8 mouse cellular contexts compared by ENCODE assay signal in genomic region chr11:50210505-50211151, GRCm38 (mm10). TPM values are rescaled to one million over a fixed set of nuclear protein-coding genes. Genes with fewer than 3 reads are reported as not detected.
DNase-seq lines count a peak whose midpoint lies in the region; ATAC-seq lines count a peak whose summit lies in the region.

TSS of gene Sqstm1 (minus strand) at chr11:50210827.
TSS of gene Mgat4b (plus strand) at chr11:50210890.

- peak; percentile 80 for ATAC-seq in intestine, embryonic 15.5 days

- intact Hi-C loops in left cerebral cortex, postnatal 36 days (cut with DNase I), result loop anchor here (2.0 kb wide), 1 partner anchor 14 kb away; no protein-coding TSS in a partner anchor

- H3K9me3 ChIP-seq in intestine, embryonic 15.5 days, result no peaks in the 10 kb centered on the region

- H3K9ac ChIP-seq in intestine, embryonic 15.5 days, result peak within 1 kb of the TSS; percentile 97

- DNase-seq in adrenal gland, postnatal 14 days, result peak; percentile 92
- DNase-seq in embryo, embryonic 9.5 days (ENCODE audit: extremely low spot score), result peak; percentile 86
- peak; percentile 77 to 86 for DNase-seq in gastrocnemius, postnatal 4 days (ENCODE audit: low spot score in 2 of 2)
- peak; percentile 83 to 87 for DNase-seq in left cerebral cortex, postnatal 36 days (ENCODE audit: low spot score in 2 of 2)
- peak; percentile 82 for DNase-seq in mesoderm, embryonic 11.5 days (ENCODE audit: low read depth, low spot score)
- peak; percentile 85 for DNase-seq in right cerebral cortex, postnatal 25 days
- DNase-seq in urinary bladder, postnatal 4 days (ENCODE audit: low spot score in 2 of 2), result peak; percentile 81 to 90

- H3K27ac ChIP-seq in intestine, embryonic 15.5 days, result peak within 1 kb of the TSS; percentile 99

- under 1% methylated on average over 48 of the region's 48 CpGs for WGBS in intestine, embryonic 15.5 days

- H3K36me3 ChIP-seq in intestine, embryonic 15.5 days, result peaks cover 21% of the 10 kb centered on the region

- peaks cover 20% of the 10 kb centered on the region; the same call in 1 of the 2 replicates for H3K4me1 ChIP-seq in intestine, embryonic 15.5 days (replicated peaks)

- peak within 1 kb of the TSS; percentile 96 for H3K4me3 ChIP-seq in intestine, embryonic 15.5 days (replicated peaks)

- no peaks in the 10 kb centered on the region for H3K27me3 ChIP-seq in intestine, embryonic 15.5 days (replicated peaks)

- peak within 1 kb of the TSS; percentile 67 for H3K4me2 ChIP-seq in intestine, embryonic 15.5 days (replicated peaks)

RNA-seq across cellular contexts. Expression of gene Sqstm1, which starts in this region (rescaled TPM):
- total RNA-seq in adrenal gland, postnatal 14 days (2021), result 356 and 366 TPM in 2 replicates
- 100 to 1,000 TPM; 204 to 225 TPM for total RNA-seq in gastrocnemius, postnatal 4 days (2021)
- 189 and 205 TPM in 2 replicates for polyA plus RNA-seq in intestine, embryonic 15.5 days (2015; fragmentation: Nextera tagmentation; extraction: Ambion mirVana)
- 100 to 1,000 TPM; 460 to 526 TPM for total RNA-seq in left cerebral cortex, postnatal 36 days (2021)

RNA-seq across cellular contexts. Expression of gene Mgat4b, which starts in this region (rescaled TPM):
- 103 and 113 TPM in 2 replicates for total RNA-seq in adrenal gland, postnatal 14 days (2021)
- total RNA-seq in gastrocnemius, postnatal 4 days (2021), result 10 to 100 TPM; 37.0 to 40.1 TPM
- polyA plus RNA-seq in intestine, embryonic 15.5 days (2015; fragmentation: Nextera tagmentation; extraction: Ambion mirVana), result 29.5 and 31.5 TPM in 2 replicates
- 10 to 100 TPM; 64.9 to 80.2 TPM for total RNA-seq in left cerebral cortex, postnatal 36 days (2021)

Comparison
In these comparisons a context has a peak if more than half of its experiments do, and no peak if none do; other contexts are left out.
1. Peak in every context shown above with its lines: DNase-seq, ATAC-seq, H3K4me3 ChIP-seq and H3K27ac ChIP-seq.